Mouse (Mus musculus) lung, adult 2 months (tissue): ENCODE data around the gene Map3k11.

Experiments used
- CTCF ChIP-seq: fragments of 200-500 bp; IDR thresholded peaks from 2 replicates; pipeline ENCODE4 v1.5.1; 2011; ENCODE audit warnings: mild to moderate bottlenecking, low read length, control low read depth; ENCODE audit not compliant: insufficient read depth
- POLR2A ChIP-seq: fragments of 200-500 bp; IDR thresholded peaks from 2 replicates; pipeline ENCODE4 v1.6.1; 2011; ENCODE audit warnings: low read depth, mild to moderate bottlenecking, control low read depth, low read length, borderline replicate concordance; ENCODE audit errors: extremely low read depth

- no peak for TF ChIP-seq CTCF
- TF ChIP-seq POLR2A, result no peak
Observed at GRCm38 (mm10) chr19:5739446-5739845, 50.9 kb downstream of the Map3k11 start.
